Mouse (Mus musculus): ENCODE measurements around the gene Gm8265. TPM values are rescaled to one million over a fixed set of nuclear protein-coding genes. Genes with fewer than 3 reads are reported as not detected.
"Not testable (repeated sequence)": the region's sequence is repeated elsewhere in the genome, so short reads cannot be mapped to it uniquely, and the experiment has no call there.

The Gm8265 gene
- not detected in 2 replicates for total RNA-seq (2017)

DNA sequence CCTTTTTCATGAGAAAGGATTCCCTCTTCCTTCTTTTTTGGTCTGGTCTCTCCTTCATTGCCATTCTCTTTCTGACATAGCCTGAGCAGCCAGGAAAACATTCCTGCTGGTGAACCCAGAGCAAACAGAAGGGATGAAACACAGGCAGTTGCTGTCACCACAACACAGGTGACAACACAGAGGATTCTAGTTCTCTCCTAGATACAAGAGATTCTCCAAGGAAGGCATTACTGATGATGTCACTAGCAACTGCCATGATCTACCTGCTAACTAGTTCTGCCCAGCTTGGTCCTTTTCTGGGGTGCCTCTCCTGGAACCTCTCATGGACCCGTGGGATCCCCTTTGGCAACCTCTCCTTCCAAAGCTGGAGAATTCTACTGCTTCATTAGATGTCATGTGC is at the start of gene Gm8265:
Gene Gm8265 (minus strand): TSS at position 101 of the 400 bp plus-strand sequence.
- not testable (repeated sequence) for ATAC-seq (replicated peaks in 1 of 2; ENCODE audit: insufficient read depth in 1 of 2, low FRiP score in 2 of 2, low TSS enrichment in 1 of 2, low read depth in 1 of 2, poor library complexity in 2 of 2, severe bottlenecking in 2 of 2)

Other genes with a start within 250 kb of the Gm8265 start
- gene Gm3500, start 244.0 kb downstream of the Gm8265 start, total RNA-seq (2017): not detected in 2 replicates
- gene Gm3194, start 177.6 kb downstream of the Gm8265 start, total RNA-seq (2017): 1.7 and 2.6 TPM in 2 replicates
- not detected in 2 replicates for gene Gm8246, start 155.2 kb downstream of the Gm8265 start, total RNA-seq (2017)
- not detected in 2 replicates for gene Gm3187, start 148.8 kb downstream of the Gm8265 start, total RNA-seq (2017)
- 1.5 and 1.8 TPM in 2 replicates for gene Gm3488, start 131.4 kb downstream of the Gm8265 start, total RNA-seq (2017)
- not detected in 2 replicates for gene Gm3532, start 94.5 kb downstream of the Gm8265 start, total RNA-seq (2017)
- gene Gm9603, start 54.4 kb upstream of the Gm8265 start, total RNA-seq (2017): not detected in 2 replicates
- gene Gm3373, start 108.5 kb upstream of the Gm8265 start, total RNA-seq (2017): 0.13 TPM in 1 of 2 replicates, not detected in the other
- gene Gm3383, start 175.0 kb upstream of the Gm8265 start, total RNA-seq (2017): 1.8 and 3.8 TPM in 2 replicates
- not detected in 2 replicates for gene Gm3424, start 197.3 kb upstream of the Gm8265 start, total RNA-seq (2017)
- gene Gm8237, start 247.4 kb upstream of the Gm8265 start, total RNA-seq (2017): not detected in 2 replicates

All from hematopoietic stem cell, adult 5-6 weeks (primary cell).